Mouse (Mus musculus) midbrain, postnatal 0 days (tissue): ENCODE measurements around the gene Ap1m2. TPM values are rescaled to one million over a fixed set of nuclear protein-coding genes. Genes with fewer than 3 reads are reported as not detected.

Experiments
- ATAC-seq: fragments of 200-750 bp; cut with Nextera tagmentation; 2 replicates; pipeline ENCODE4 v1.8.0; 2017; ENCODE audit warnings: moderate number of reproducible peaks, mild to moderate bottlenecking, moderate TSS enrichment, moderate library complexity; ENCODE audit not compliant: low FRiP score
- DNase-seq: peaks from one replicate; pipeline ENCODE4 v3.0.0-alpha.2; 2015; ENCODE audit warnings: low spot score
- H3K27ac ChIP-seq: fragments of 300-500 bp; sonication (generic); 2 replicates; pipeline ENCODE4 v1.5.1; 2014; ENCODE audit warnings: low read depth, mild to moderate bottlenecking, low read length, mixed read lengths
- H3K27me3 ChIP-seq: fragments of 300-500 bp; sonication (generic); 2 replicates; pipeline ENCODE4 v1.6.1; 2014; ENCODE audit warnings: low read length, control low read depth, mixed read lengths; ENCODE audit not compliant: insufficient read depth
- H3K36me3 ChIP-seq: fragments of 300-500 bp; sonication (generic); 2 replicates; pipeline ENCODE4 v1.6.1; 2014; ENCODE audit warnings: low read length, control low read depth, mixed read lengths; ENCODE audit not compliant: insufficient read depth
- H3K4me1 ChIP-seq: fragments of 300-500 bp; sonication (generic); 2 replicates; pipeline ENCODE4 v1.6.1; 2014; ENCODE audit warnings: mild to moderate bottlenecking, control low read depth, antibody characterized with exemption, low read length, mixed read lengths; ENCODE audit not compliant: insufficient read depth
- H3K4me2 ChIP-seq: fragments of 300-500 bp; sonication (generic); 2 replicates; pipeline ENCODE4 v1.6.1; 2014; ENCODE audit warnings: low read depth, mild to moderate bottlenecking, low read length, mixed read lengths; ENCODE audit not compliant: poor library complexity, severe bottlenecking
- H3K4me3 ChIP-seq: fragments of 300-500 bp; sonication (generic); 2 replicates; pipeline ENCODE4 v1.5.1; 2014; ENCODE audit warnings: low read depth, mild to moderate bottlenecking, low read length, moderate library complexity
- H3K9ac ChIP-seq: fragments of 300-500 bp; sonication (generic); replicated peaks from 2 replicates; pipeline ENCODE4 v1.6.1; 2014; ENCODE audit warnings: mild to moderate bottlenecking, low read length, moderate library complexity, mixed read lengths; ENCODE audit not compliant: poor library complexity, severe bottlenecking
- H3K9me3 ChIP-seq: fragments of 300-500 bp; sonication (generic); 2 replicates; pipeline ENCODE4 v1.6.1; 2016; ENCODE audit warnings: low read length, control low read depth
- CTCF ChIP-seq: IDR thresholded peaks from 2 replicates; pipeline ENCODE4 v1.5.1; 2016; ENCODE audit warnings: antibody characterized with exemption, mild to moderate bottlenecking
- WGBS: fragments of 180-500 bp; shearing (Covaris S2); extraction: QIAGEN DNeasy Blood & Tissue Kit; methylation state at CpG from one replicate; pipeline ENCODE4 v1.1.7; 2014; 5-methylcytosine and 5-hydroxymethylcytosine counted together
- polyA plus RNA-seq: library from polyadenylated mRNA; unstranded; fragments of >200 nt; fragmentation: Nextera tagmentation; extraction: Ambion mirVana; gene quantifications from 2 replicates; pipeline ENCODE4 v1.2.1, GENCODE M21; 2015
- total RNA-seq: library from RNA; depleted of rRNA; stranded (reverse); fragments of >200 nt; gene quantifications from 2 replicates; pipeline ENCODE4 v1.2.3, GENCODE M21; 2014

Ap1m2 gene
- total and polyA plus RNA-seq, 2 experiments from 2014 or later = 3.1 to 3.9 TPM

GRCm38 (mm10) chr9:21336491-21336890, 24.4 kb upstream of the Ap1m2 start:
- H3K27me3 ChIP-seq = no peaks in the 10 kb centered on the region
- no peak for ATAC-seq
- H3K4me2 ChIP-seq = no peak overlapping the region
- no peak for TF ChIP-seq CTCF
- DNase-seq = no peak
- 81% methylated on average over 8 of the region's 8 CpGs for WGBS
- H3K4me3 ChIP-seq = no peak overlapping the region
- no peaks in the 10 kb centered on the region for H3K9me3 ChIP-seq
- 0 out of 2 replicates have a peak, but pooled peaks cover 6% of the 10 kb centered on the region for H3K36me3 ChIP-seq
- no peak overlapping the region for H3K9ac ChIP-seq
- no peak overlapping the region for H3K27ac ChIP-seq
- H3K4me1 ChIP-seq = no peaks in the 10 kb centered on the region

GRCm38 (mm10) chr9:21335391-21335790, 23.3 kb upstream of the Ap1m2 start:
- Histone ChIP-seq H3K9ac (no peak overlapping the region), H3K4me2 (no peak overlapping the region), H3K9me3 (no peaks in the 10 kb centered on the region), H3K27ac (no peak overlapping the region), H3K4me1 (no peaks in the 10 kb centered on the region), H3K27me3 (no peaks in the 10 kb centered on the region), H3K4me3 (no peak overlapping the region), H3K36me3 (0 out of 2 replicates have a peak, but pooled peaks cover 2% of the 10 kb centered on the region)
- no peak for TF ChIP-seq CTCF
- whole genome bisulfite sequencing = 78% methylated on average over 4 of the region's 4 CpGs
- DNase-seq (no peak), ATAC-seq (no peak)

GRCm38 (mm10) chr9:21334747-21335146, 22.6 kb upstream of the Ap1m2 start:
- H3K9me3 ChIP-seq = no peaks in the 10 kb centered on the region
- no peaks in the 10 kb centered on the region for H3K27me3 ChIP-seq
- no peak overlapping the region for H3K4me3 ChIP-seq
- H3K4me1 ChIP-seq = no peaks in the 10 kb centered on the region
- H3K36me3 ChIP-seq = no peaks in the 10 kb centered on the region
- H3K27ac ChIP-seq = no peak overlapping the region
- H3K9ac ChIP-seq = no peak overlapping the region
- ATAC-seq (no peak), DNase-seq (no peak)
- no peak for TF ChIP-seq CTCF
- no peak overlapping the region for H3K4me2 ChIP-seq

- no peak for TF ChIP-seq CTCF
- H3K4me3 ChIP-seq = no peak overlapping the region
- no peak for DNase-seq
- no peak overlapping the region for H3K9ac ChIP-seq
- no peaks in the 10 kb centered on the region for H3K36me3 ChIP-seq
- 93% methylated on average over 1 of the region's 1 CpGs for WGBS
- H3K4me2 ChIP-seq = no peak overlapping the region
- H3K9me3 ChIP-seq = no peaks in the 10 kb centered on the region
- no peaks in the 10 kb centered on the region for H3K4me1 ChIP-seq
- no peak for ATAC-seq
- H3K27me3 ChIP-seq = no peaks in the 10 kb centered on the region
- H3K27ac ChIP-seq = no peak overlapping the region
Measured at GRCm38 (mm10) chr9:21333523-21333922, 21.4 kb upstream of the Ap1m2 start.

GRCm38 (mm10) chr9:21332161-21333061, 20.3 kb upstream of the Ap1m2 start:
- no peak overlapping the region for H3K9ac ChIP-seq
- no peaks in the 10 kb centered on the region for H3K36me3 ChIP-seq
- WGBS = 21% methylated on average over 9 of the region's 9 CpGs
- no peak for TF ChIP-seq CTCF
- no peak overlapping the region for H3K4me2 ChIP-seq
- H3K4me1 ChIP-seq = no peaks in the 10 kb centered on the region
- no peak overlapping the region for H3K4me3 ChIP-seq
- no peaks in the 10 kb centered on the region for H3K27me3 ChIP-seq
- DNase-seq (no peak), ATAC-seq (no peak)
- no peaks in the 10 kb centered on the region for H3K9me3 ChIP-seq
- no peak overlapping the region for H3K27ac ChIP-seq

GRCm38 (mm10) chr9:21331365-21332140, 19.4 kb upstream of the Ap1m2 start:
- DNase-seq (no peak), ATAC-seq (no peak)
- Histone ChIP-seq H3K4me2 (no peak overlapping the region), H3K36me3 (no peaks in the 10 kb centered on the region), H3K27me3 (no peaks in the 10 kb centered on the region), H3K9me3 (no peaks in the 10 kb centered on the region), H3K9ac (no peak overlapping the region), H3K4me1 (no peaks in the 10 kb centered on the region), H3K27ac (no peak overlapping the region), H3K4me3 (no peak overlapping the region)
- 86% methylated on average over 12 of the region's 12 CpGs for WGBS
- TF ChIP-seq CTCF = no peak
